Mouse (Mus musculus) macrophage (primary cell): Measurements from ENCODE around the gene Dhrs11. TPM values are rescaled to one million over a fixed set of nuclear protein-coding genes. Genes with fewer than 3 reads are reported as not detected.

ENCODE experiments used
- H3K27ac ChIP-seq: fragments of 350-480 bp; formaldehyde crosslinking; 2 replicates; pipeline ENCODE4 v1.9.0; 2021
- H3K36me3 ChIP-seq: fragments of 350-480 bp; formaldehyde crosslinking; 2 replicates; pipeline ENCODE4 v1.9.0; 2021; ENCODE audit errors: inconsistent target
- H3K4me3 ChIP-seq: fragments of 350-480 bp; formaldehyde crosslinking; 2 replicates; pipeline ENCODE4 v1.9.0; 2021; ENCODE audit errors: inconsistent target
- H3K79me2 ChIP-seq: fragments of 350-480 bp; formaldehyde crosslinking; 2 replicates; pipeline ENCODE4 v1.9.0; 2021; ENCODE audit errors: inconsistent target
- WGBS: methylation state at CpG from one replicate; pipeline ENCODE4 v1.1.7; 2026; ENCODE audit warnings: inconsistent platforms; ENCODE audit not compliant: missing documents; 5-methylcytosine and 5-hydroxymethylcytosine counted together
- polyA plus RNA-seq: library from polyadenylated mRNA; stranded (reverse); fragments of 250-400 nt; gene quantifications from 3 replicates; pipeline ENCODE4 v1.2.4, GENCODE M21; 2018; ENCODE audit warnings: inconsistent platforms

Dhrs11 gene
- polyA plus RNA-seq, 1 experiment from 2014 or later, result 11.9 TPM

- no peak overlapping the region for H3K27ac ChIP-seq
- no peak overlapping the region for H3K4me3 ChIP-seq
- H3K36me3 ChIP-seq, result peaks cover 4% of the 10 kb centered on the region; the same call in 1 of the 2 replicates
- no peaks in the 10 kb centered on the region for H3K79me2 ChIP-seq
- WGBS, result 57% methylated on average over 13 of the region's 13 CpGs
Observed at GRCm38 (mm10) chr11:84813724-84814510, 14.9 kb downstream of the Dhrs11 start.

GRCm38 (mm10) chr11:84804373-84804772 is 24.4 kb downstream of the Dhrs11 start:
- no peaks in the 10 kb centered on the region for H3K36me3 ChIP-seq
- no peak overlapping the region for H3K4me3 ChIP-seq
- 95% methylated on average over 4 of the region's 4 CpGs for WGBS
- H3K79me2 ChIP-seq, result no peaks in the 10 kb centered on the region
- no peak overlapping the region for H3K27ac ChIP-seq

DNA sequence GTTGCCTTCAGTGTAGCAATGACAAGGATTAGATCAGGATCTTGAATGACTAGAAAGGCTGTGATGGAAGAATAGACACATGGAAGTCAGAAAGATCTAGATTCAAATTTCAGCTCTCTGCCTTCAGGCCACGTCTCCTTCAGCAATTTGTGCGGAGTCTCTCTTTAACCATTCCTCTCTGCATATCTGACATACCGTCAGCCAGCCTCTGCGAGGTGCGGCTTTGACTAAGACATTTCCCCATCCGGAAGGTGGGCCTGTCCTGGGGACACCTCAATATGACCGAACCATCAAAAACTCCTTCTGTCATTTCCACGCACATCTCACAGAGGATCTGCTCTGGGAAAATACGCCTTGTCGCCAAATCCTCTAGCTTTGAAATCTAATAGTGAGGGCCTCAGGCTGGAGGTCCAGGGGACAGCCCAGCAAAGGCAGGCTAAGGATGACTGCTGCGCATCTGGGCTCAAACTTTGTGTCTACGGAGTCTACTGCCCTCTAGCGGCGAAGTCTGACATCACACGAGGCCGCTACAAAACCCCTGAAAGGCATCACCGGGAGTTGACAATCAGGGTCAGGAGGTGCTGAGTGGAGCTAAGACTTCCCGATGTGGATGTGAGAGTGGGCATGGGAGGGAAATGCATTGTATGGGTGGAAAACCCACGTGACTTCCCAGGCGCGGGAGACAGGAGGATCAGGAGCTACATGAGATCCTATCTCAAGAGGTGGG is 31.0 kb downstream of the Dhrs11 start:
- WGBS, result 25% methylated on average over 21 of the region's 21 CpGs
- H3K79me2 ChIP-seq, result no peaks in the 10 kb centered on the region
- H3K4me3 ChIP-seq, result no peak overlapping the region
- H3K27ac ChIP-seq, result no peak overlapping the region
- no peaks in the 10 kb centered on the region for H3K36me3 ChIP-seq

DNA sequence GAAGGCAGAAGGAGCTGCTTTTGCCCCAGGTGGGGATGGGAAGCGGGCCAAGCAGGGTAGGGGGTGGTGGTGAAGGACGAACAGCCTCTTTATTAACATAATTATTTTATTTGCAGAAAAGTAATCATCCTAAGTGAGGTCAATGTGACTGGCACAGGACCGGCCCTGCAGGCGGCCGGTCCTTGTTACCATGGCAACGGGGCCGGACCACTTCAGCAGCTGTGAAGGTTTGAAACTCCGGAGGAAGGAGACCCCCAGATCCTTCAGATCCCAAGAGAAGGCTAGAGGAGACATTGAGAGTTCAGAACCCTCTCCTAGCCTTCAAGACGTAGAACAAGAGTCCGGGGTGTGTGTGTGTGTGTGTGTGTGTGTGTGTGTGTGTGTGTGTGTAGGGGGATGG is 31.8 kb downstream of the Dhrs11 start:
- Histone ChIP-seq H3K4me3 (no peak overlapping the region), H3K79me2 (no peaks in the 10 kb centered on the region), H3K27ac (no peak overlapping the region), H3K36me3 (no peaks in the 10 kb centered on the region)
- 59% methylated on average over 7 of the region's 10 CpGs for WGBS

DNA sequence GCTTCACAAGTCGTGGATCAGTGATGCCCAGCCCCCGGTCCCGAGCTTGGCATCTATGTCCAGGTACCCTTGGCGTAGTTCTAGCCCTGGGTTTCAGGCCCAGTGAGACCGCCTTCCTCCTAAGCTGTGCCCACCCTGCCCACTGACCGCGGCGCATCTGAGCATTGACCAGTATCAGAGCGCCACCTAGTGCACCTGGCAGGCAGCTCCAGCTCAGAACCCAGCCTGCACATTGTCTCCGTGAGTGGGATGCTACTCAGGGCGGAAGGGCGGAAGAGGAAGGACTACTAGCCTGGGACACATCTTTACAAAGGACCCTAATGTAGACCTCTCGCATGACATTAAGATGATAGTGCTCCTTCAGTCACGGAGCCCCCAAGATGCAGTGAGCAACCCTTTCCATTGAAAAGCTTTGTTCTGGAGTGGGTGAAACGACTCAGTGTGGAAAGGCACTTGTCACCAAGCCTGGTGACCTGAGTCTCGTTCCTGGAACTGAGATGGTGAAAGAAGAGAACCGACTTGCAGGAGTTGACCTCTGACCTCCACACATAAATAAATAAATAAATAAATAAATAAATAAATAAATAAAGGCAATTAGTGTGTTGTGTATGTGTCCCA is 34.2 kb downstream of the Dhrs11 start:
- Histone ChIP-seq H3K4me3 (no peak overlapping the region), H3K36me3 (no peaks in the 10 kb centered on the region), H3K79me2 (no peaks in the 10 kb centered on the region), H3K27ac (no peak overlapping the region)
- 17% methylated on average over 17 of the region's 17 CpGs for WGBS

DNA sequence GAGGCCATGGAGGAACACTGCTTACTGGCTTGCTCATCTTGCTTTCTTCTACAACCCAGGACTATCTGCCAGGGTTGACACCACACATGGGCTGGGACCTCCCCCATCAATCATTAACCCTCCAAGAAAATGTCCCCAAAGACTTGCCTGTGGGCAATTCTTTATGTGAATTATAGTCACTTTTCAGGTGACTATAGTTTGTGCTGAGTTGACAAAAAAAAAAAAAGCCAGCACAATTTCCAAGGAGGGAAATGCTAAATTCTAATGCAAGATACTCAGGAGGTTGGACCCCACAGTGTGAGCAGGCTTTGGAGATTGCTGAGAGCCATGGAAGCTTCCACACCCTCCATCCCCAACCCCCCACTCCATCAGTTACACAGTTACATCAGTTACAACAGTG is 35.2 kb downstream of the Dhrs11 start:
- no peak overlapping the region for H3K27ac ChIP-seq
- no peaks in the 10 kb centered on the region for H3K36me3 ChIP-seq
- H3K79me2 ChIP-seq, result no peaks in the 10 kb centered on the region
- H3K4me3 ChIP-seq, result no peak overlapping the region

DNA sequence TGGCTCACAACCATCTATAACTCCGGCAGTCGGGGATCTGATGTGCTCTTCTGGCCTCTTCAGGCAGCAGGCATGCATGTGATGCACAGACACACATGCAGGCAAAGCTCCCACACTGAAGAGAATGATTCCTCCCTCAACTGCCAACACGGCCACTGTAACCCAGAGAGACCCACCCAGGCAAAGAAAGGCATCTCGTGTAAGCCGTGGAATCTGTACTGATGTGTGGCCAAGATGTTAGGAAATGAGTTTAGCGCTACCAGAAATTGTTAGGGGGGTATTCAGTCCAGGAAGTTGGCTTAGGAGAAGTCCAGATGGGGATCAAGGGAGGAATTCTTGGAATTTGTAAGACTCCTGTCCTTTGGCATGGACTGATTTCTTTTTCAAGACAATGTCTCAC is 38.4 kb downstream of the Dhrs11 start:
- 70% methylated on average over 6 of the region's 6 CpGs for WGBS
- Histone ChIP-seq H3K27ac (no peak overlapping the region), H3K79me2 (no peaks in the 10 kb centered on the region), H3K36me3 (no peaks in the 10 kb centered on the region), H3K4me3 (no peak overlapping the region)

GRCm38 (mm10) chr11:84780143-84780870 is 48.5 kb downstream of the Dhrs11 start:
- Histone ChIP-seq H3K27ac (no peak overlapping the region), H3K36me3 (no peaks in the 10 kb centered on the region), H3K4me3 (no peak overlapping the region), H3K79me2 (no peaks in the 10 kb centered on the region)
- 8% methylated on average over 19 of the region's 19 CpGs for WGBS

- Histone ChIP-seq H3K27ac (no peak overlapping the region), H3K4me3 (no peak overlapping the region)
- 6% methylated on average over 3 of the region's 4 CpGs for WGBS
Observed at GRCm38 (mm10) chr11:84775560-84775959, 53.2 kb downstream of the Dhrs11 start.

DNA sequence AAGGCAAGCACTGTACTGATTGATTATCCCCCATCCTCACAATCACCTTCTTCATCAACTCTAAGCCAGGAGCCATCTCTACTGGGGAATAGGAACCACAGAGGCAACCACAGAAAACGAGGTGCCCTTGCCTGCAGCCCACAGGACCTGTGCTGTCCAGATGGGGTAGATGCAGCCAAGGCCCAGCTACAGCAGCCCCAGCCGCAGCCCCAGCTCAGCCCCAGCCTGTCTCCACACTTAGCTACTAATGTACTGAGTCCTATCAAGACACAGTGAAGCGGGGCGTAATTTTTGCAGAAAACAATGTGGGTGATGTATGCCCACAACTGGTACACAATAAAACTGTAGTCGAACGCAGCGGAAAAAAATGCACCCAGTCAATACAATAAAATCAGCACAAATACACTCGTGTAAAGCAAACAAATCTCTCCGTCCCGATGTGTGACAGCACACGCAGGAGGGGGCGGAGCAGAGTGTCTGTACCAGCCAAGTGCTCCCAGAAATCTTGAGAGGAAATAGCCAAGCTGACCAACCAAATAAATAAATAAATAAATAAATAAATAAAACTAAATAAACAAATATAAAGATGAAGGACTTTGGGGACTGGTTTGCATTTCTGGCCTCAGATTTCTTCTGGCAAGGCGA is 53.8 kb downstream of the Dhrs11 start:
- H3K27ac ChIP-seq, result no peak overlapping the region
- H3K4me3 ChIP-seq, result no peak overlapping the region
- WGBS, result 75% methylated on average over 9 of the region's 13 CpGs
- H3K36me3 ChIP-seq, result no peaks in the 10 kb centered on the region
- no peaks in the 10 kb centered on the region for H3K79me2 ChIP-seq

More at GRCm38 (mm10) chr11:84775560-84775959, 53.2 kb downstream of the Dhrs11 start:
- no peaks in the 10 kb centered on the region for H3K79me2 ChIP-seq
- H3K36me3 ChIP-seq, result no peaks in the 10 kb centered on the region

Other genes starting within 250 kb of the Dhrs11 start
- gene Mrm1, start 9.5 kb downstream of the Dhrs11 start, polyA plus RNA-seq, result 5.6 to 15.4 TPM (median 9.1 TPM) in 3 replicates
- gene Ggnbp2, start 41.8 kb upstream of the Dhrs11 start, polyA plus RNA-seq, result 70.8 to 80.2 TPM (median 75.8 TPM) in 3 replicates
- gene Myo19, start 51.2 kb upstream of the Dhrs11 start, polyA plus RNA-seq, result 1.1 to 3.6 TPM (median 1.7 TPM) in 3 replicates
- gene Pigw, start 51.3 kb upstream of the Dhrs11 start, polyA plus RNA-seq, result 3.5 to 7.1 TPM (median 4.7 TPM) in 3 replicates
- 6.5 to 17.6 TPM (median 8.5 TPM) in 3 replicates for gene Znhit3, start 87.4 kb upstream of the Dhrs11 start, polyA plus RNA-seq
- not detected in 3 replicates for gene Car4, start 128.8 kb upstream of the Dhrs11 start, polyA plus RNA-seq